Mouse (Mus musculus): Measurements from ENCODE around the gene Neo1. TPM values are rescaled to one million over a fixed set of nuclear protein-coding genes. Genes with fewer than 3 reads are reported as not detected.
A peak's percentile ranks its signal among the peaks of the same experiment; 100 is the strongest.
"Not testable (repeated sequence)": the region's sequence is repeated elsewhere in the genome, so short reads cannot be mapped to it uniquely, and the experiment has no call there.

Neo1 gene
- total RNA-seq, 1 experiment from 2014 or later = 0.60 TPM

DNA sequence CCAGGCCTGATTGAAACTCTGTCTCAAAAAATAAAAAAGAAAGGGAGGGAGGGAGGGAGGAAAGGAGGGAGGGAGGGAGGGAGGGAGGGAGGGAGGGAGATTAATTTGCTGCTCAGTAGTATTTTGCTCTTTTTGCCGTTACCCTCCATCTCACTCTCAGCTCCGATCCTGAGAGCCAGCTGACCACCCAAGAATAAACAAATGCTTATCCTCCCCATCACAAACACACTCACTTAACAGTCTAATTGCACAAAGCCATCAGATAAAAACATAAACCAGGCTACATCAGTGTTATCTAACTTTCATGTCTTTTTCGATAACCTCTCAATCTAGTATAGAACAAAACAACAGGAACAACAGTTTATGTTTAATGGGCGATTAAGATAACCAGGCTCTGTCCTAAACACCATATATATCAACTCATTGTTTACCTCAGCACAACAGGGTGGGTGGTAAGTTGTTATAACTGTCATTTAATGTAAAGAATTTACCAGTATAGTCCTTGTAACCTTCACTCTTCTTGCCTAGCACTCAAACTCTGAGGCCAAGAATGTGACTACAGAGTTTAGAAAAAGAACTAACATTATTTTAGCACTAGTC is 11.9 kb downstream of the Neo1 start:
- ATAC-seq (replicated peaks in 1 of 2; ENCODE audit: insufficient read depth in 1 of 2, low FRiP score in 2 of 2, low TSS enrichment in 1 of 2, low read depth in 1 of 2, poor library complexity in 2 of 2, severe bottlenecking in 2 of 2) = no peak

DNA sequence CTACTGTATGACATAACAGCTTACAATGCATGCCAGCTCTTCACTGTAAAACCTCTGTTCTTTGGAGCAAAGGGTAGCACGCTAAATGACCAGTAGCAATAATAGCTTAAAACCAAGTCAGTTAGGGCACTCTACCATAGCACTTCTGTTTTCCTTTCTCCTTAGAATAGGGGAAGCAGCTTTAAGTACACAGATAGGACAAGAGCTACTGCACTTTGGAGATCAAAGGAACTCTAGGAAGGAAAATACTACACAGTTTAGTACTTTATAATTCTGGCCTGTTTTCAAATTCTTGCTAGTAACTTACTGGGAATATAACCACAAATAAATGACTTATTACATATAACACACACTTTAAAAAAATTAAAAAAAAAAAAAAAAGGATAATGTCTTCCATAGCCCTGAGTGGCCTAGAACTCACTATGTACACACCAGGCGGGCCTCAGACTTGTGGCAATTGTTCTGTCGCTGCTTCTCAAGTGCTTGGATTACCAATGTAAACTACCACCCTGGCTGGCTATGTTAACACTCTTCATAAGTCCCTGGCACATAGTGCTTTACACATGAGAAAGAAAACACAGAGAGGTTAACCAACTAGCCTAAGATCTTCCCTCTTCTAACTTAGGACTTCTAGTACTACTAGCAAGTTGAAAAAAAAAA is 20.1 kb downstream of the Neo1 start:
- no peak for ATAC-seq (replicated peaks in 1 of 2; ENCODE audit: insufficient read depth in 1 of 2, low FRiP score in 2 of 2, low TSS enrichment in 1 of 2, low read depth in 1 of 2, poor library complexity in 2 of 2, severe bottlenecking in 2 of 2)

DNA sequence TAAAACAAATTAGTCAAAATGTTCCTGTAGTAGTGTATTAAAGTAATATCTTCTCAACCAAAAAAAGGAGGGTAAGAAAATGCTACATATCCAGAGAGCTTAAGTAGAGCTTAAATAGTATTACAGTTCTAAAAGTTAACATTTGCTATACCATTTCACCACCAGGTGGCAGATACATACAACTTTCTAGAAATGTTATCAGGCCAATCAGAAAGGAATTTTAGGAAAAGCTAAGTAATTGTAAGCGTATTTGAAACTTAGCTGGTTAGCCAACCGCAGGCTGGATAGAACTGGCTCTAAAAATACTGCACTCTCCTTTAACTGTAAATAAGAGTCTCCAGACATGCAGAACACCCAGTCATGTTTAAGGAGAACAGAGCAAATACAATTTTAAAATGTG is 22.9 kb downstream of the Neo1 start:
- ATAC-seq (replicated peaks in 1 of 2; ENCODE audit: insufficient read depth in 1 of 2, low FRiP score in 2 of 2, low TSS enrichment in 1 of 2, low read depth in 1 of 2, poor library complexity in 2 of 2, severe bottlenecking in 2 of 2) = no peak

DNA sequence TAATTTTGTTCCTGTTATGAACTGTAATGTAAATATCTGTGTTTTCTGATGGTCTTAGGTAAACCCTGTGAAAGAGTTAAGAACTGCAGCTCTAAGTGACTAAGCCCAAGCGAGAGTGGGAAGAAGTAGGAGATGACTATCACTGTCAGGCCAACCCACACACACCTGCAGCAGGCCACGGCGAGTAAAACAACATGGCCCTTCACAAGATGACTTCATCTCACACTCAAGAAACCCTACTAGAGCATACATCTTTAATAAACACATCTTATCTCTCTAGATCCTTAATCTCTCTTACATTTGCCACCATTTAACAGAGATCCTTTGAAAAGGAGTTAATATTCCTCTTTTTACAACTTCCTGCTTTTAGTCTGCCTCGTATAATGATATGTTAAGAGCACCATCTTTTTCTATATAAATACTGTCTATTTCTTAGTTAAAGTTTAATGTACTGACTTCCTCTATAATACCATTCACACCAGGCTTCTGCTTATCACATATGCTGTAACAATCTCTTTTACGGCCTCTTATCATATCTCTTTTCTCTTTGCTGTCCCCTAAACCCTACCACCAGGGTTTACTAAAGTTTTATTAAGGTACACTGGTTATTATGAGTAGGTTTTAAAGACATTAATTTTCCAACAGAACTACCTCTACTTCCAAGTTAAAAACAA is 46.8 kb downstream of the Neo1 start:
- ATAC-seq (replicated peaks in 1 of 2; ENCODE audit: insufficient read depth in 1 of 2, low FRiP score in 2 of 2, low TSS enrichment in 1 of 2, low read depth in 1 of 2, poor library complexity in 2 of 2, severe bottlenecking in 2 of 2) = no peak

- ATAC-seq (replicated peaks in 1 of 2; ENCODE audit: insufficient read depth in 1 of 2, low FRiP score in 2 of 2, low TSS enrichment in 1 of 2, low read depth in 1 of 2, poor library complexity in 2 of 2, severe bottlenecking in 2 of 2) = no peak
Measured at GRCm38 (mm10) chr9:58979034-58979433, 57.2 kb downstream of the Neo1 start.

GRCm38 (mm10) chr9:58971154-58971553 is 65.1 kb downstream of the Neo1 start:
- not testable (repeated sequence) for ATAC-seq (replicated peaks in 1 of 2; ENCODE audit: insufficient read depth in 1 of 2, low FRiP score in 2 of 2, low TSS enrichment in 1 of 2, low read depth in 1 of 2, poor library complexity in 2 of 2, severe bottlenecking in 2 of 2)

DNA sequence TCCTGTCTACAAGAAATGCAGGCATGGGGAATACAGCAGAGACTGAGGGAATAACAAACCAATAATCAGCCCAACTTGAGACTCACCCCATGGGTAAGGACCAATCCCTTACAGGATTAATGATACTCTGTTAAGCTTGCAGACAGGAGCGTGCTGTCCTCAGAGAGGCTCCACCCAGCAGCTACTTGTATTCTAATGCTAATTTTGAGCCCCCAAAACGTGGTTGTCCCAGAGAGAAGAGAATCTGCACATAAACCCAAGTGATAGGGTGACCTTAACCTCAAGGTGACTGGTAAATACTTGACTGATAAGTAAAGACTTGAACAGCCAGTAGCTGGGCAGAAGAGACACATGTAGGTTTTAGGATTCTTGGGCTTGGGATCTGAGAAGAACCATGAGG is 68.9 kb downstream of the Neo1 start:
- no peak for ATAC-seq (replicated peaks in 1 of 2; ENCODE audit: insufficient read depth in 1 of 2, low FRiP score in 2 of 2, low TSS enrichment in 1 of 2, low read depth in 1 of 2, poor library complexity in 2 of 2, severe bottlenecking in 2 of 2)

DNA sequence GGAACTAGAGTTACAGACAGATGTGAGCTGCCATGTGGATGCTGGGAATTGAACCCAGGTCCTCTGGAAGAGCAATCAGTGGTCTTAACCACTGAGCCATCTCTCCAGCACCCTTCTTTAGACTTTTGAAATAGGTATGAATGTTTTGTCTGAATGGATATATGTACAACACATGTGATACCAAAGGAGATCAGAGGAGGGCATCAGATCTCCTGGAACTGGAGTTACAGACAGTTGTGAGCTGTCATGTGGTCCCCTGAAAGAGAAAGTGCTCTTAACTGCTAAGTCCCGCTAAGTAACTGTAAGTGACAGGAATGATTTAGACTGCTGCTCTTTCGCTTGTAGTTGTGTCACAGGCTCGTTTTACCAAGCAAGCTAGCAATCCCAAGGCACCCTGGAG is 80.7 kb downstream of the Neo1 start:
- ATAC-seq (replicated peaks in 1 of 2; ENCODE audit: insufficient read depth in 1 of 2, low FRiP score in 2 of 2, low TSS enrichment in 1 of 2, low read depth in 1 of 2, poor library complexity in 2 of 2, severe bottlenecking in 2 of 2) = peak; percentile 66 to 75; a peak in 3 of 4 replicates

DNA sequence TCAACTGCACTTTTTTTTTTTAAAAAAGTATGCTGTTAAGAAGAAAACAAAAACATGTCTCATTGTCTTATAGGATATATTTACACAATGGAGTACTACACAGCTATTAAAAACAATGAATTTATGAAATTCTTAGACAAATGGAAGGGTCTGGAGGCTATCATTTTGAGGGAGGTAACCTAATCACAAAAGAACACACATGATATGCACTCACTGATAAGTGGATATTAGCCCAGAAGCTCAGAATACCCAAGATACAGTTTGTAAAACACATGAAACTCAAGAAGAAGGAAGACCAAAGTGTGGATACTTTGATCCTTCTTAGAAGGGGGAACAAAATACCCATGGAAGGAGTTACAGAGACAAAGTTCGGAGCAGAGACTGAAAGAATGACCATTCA is 90.3 kb downstream of the Neo1 start:
- ATAC-seq (replicated peaks in 1 of 2; ENCODE audit: insufficient read depth in 1 of 2, low FRiP score in 2 of 2, low TSS enrichment in 1 of 2, low read depth in 1 of 2, poor library complexity in 2 of 2, severe bottlenecking in 2 of 2) = not testable (repeated sequence)

- no peak for ATAC-seq (replicated peaks in 1 of 2; ENCODE audit: insufficient read depth in 1 of 2, low FRiP score in 2 of 2, low TSS enrichment in 1 of 2, low read depth in 1 of 2, poor library complexity in 2 of 2, severe bottlenecking in 2 of 2)
Measured at GRCm38 (mm10) chr9:58934776-58935175, 101.5 kb downstream of the Neo1 start.

DNA sequence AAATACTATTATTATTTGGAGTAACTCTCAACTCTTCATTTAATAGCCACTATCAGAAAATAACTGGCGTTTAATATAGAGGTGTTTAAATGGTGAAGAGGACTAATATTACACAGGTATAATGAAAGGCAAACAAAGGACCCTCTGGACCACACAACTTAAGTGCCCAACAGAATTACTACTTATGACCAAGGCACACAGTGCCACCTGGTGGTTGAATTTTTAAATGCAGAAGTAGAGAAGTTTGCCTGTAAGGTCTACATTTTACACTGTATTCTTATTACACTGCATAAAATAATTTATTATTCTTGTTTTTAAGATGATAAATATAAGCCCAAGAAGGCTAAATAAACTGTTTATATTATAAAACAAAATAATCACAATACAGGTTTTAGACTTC is 108.1 kb downstream of the Neo1 start:
- no peak; a peak in 1 of 4 replicates for ATAC-seq (replicated peaks in 1 of 2; ENCODE audit: insufficient read depth in 1 of 2, low FRiP score in 2 of 2, low TSS enrichment in 1 of 2, low read depth in 1 of 2, poor library complexity in 2 of 2, severe bottlenecking in 2 of 2)

DNA sequence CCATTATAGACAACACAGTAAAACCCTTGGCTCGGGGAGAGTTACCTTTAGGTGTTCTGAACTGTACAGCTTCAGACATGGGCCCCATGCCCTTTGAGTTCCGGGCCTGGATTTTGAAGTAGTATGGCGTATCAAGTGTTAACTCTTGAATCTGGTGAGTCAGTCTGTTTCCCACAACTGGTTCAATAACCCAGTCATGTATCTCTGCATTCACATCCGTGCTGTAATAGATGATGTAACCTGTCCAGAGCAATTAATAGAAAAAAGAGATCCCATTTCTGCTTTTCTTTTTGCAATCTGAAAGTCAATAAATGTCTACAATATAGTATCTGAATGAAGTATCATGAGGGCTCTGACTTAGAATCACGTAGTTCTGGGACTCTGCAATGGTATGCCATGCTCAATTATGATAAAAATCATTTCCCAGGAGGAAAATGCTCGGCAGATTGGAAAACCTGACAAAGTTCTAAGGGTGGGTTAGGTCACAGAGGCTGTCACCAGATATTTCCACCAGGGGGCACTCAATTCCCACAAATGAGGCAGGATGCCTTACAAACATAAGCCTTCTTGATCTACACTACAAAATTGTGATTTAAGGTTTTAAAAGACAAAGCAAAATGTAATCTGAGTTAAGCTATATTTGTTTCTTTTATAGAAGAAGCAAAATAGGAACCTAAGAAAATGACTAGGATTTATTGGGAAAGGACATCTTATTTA is 133.2 kb downstream of the Neo1 start:
- peak in 1 of 2 experiments; percentile 71; a peak in 2 of 4 replicates for ATAC-seq (replicated peaks in 1 of 2; ENCODE audit: insufficient read depth in 1 of 2, low FRiP score in 2 of 2, low TSS enrichment in 1 of 2, low read depth in 1 of 2, poor library complexity in 2 of 2, severe bottlenecking in 2 of 2)

DNA sequence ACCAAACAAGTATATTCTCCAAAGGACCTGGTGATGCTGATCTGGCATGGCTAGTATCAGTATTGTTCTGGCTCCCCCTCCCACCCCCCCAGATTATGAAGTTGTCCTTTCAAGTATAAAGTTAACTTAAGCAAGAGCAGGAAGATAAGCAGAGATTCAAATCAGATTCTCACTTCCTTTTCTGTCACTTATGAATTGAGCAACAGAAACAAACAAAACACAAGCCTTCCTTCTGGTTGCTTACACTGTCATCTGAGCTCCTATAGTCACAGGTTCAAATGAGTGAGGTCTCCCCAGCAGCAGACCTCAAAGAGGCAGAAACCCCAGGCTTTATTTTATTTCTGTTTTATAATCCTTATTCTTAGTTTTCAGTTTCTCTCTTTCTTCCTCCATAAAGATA is 136.6 kb downstream of the Neo1 start:
- ATAC-seq (replicated peaks in 1 of 2; ENCODE audit: insufficient read depth in 1 of 2, low FRiP score in 2 of 2, low TSS enrichment in 1 of 2, low read depth in 1 of 2, poor library complexity in 2 of 2, severe bottlenecking in 2 of 2) = no peak

DNA sequence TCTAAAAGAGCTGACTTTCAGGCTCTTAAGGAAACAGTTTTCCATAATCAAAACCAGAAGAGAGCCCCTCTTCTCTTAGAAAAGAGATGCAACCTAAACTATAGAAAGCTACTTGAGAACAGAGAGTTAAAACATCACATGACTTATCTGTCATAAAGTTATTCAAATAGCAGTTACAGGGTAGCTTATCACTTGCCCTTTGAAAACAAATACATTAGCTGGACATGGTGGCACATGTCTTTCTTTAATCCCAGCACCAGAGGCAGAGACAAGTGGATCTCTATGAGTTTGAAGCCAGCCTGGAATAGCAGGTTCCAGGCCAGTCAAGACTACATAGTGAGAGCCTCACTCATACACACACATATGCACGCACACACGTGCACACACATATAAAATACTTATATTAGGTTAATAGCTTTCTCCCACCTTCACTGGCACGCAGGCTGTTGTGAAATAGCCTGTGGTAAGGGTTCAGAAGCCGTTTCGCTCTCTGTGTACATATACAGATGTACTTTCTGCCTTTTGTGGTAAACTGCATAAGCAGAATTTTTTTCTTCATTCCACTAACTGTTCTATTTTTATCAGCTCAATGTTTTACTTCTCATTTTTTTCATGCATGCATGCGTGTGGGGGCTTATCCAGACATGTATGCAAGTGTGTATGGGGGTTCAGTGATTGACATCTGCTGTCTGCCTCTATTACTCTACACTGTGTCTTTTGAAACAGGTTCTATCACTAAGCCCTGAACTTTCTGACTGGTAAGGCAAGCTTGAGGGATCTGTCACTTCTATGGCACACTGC is 144.2 kb downstream of the Neo1 start:
- ATAC-seq (replicated peaks in 1 of 2; ENCODE audit: insufficient read depth in 1 of 2, low FRiP score in 2 of 2, low TSS enrichment in 1 of 2, low read depth in 1 of 2, poor library complexity in 2 of 2, severe bottlenecking in 2 of 2) = peak in 1 of 2 experiments; percentile 17; a peak in 1 of 4 replicates

GRCm38 (mm10) chr9:58890893-58891292 is 145.3 kb downstream of the Neo1 start:
- no peak for ATAC-seq (replicated peaks in 1 of 2; ENCODE audit: insufficient read depth in 1 of 2, low FRiP score in 2 of 2, low TSS enrichment in 1 of 2, low read depth in 1 of 2, poor library complexity in 2 of 2, severe bottlenecking in 2 of 2)

- no peak for ATAC-seq (replicated peaks in 1 of 2; ENCODE audit: insufficient read depth in 1 of 2, low FRiP score in 2 of 2, low TSS enrichment in 1 of 2, low read depth in 1 of 2, poor library complexity in 2 of 2, severe bottlenecking in 2 of 2)
Measured at GRCm38 (mm10) chr9:58889782-58890448, 146.3 kb downstream of the Neo1 start.

DNA sequence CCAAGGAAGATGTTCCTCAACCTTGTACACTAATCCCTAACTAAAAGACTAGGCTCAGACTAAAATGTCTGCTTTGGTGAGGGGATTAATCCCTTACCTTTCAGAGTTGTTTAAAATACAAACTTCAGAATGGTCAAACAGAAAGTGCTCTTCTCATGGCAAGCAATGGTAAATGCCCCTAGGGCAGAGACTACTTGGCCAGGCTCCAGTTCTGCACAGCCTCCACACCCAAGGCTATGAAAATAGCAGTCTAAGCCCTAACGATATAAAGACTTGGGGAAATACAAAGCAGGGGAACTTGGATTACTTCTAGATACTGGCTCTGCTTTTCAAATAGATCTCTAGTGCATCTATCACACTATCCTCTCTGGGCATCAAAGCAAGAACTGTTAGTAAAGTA is 153.6 kb downstream of the Neo1 start:
- ATAC-seq (replicated peaks in 1 of 2; ENCODE audit: insufficient read depth in 1 of 2, low FRiP score in 2 of 2, low TSS enrichment in 1 of 2, low read depth in 1 of 2, poor library complexity in 2 of 2, severe bottlenecking in 2 of 2) = no peak
